Mouse (Mus musculus): ENCODE data around the gene Ccdc116. TPM values are rescaled to one million over a fixed set of nuclear protein-coding genes. Genes with fewer than 3 reads are reported as not detected.
A peak's percentile ranks its signal among the peaks of the same experiment; 100 is the strongest.

The Ccdc116 gene
- total and polyA plus RNA-seq, 3 experiments, result 4.4 to 9.7 (median 8.9) TPM

- peak; percentile 71; the same call in 1 of the 2 replicates for TF ChIP-seq GABPA (IDR thresholded peaks at IDR 0.05; ENCODE audit: insufficient replicate concordance, low read depth, low read length)
- peak; percentile 90 for TF ChIP-seq MYC (IDR thresholded peaks at IDR 0.05; ENCODE audit: low read depth, low read length)
- no peak for TF ChIP-seq CHD1 (IDR thresholded peaks at IDR 0.05; ENCODE audit: low read depth, low read length)
- 0 out of 2 replicates have a peak, but pooled peaks have one; percentile 11 for TF ChIP-seq EP300 (IDR thresholded peaks at IDR 0.05; ENCODE audit: low read length)
- peak; percentile 89 for TF ChIP-seq TCF12 (IDR thresholded peaks at IDR 0.05; ENCODE audit: low read depth, low read length)
- peak; percentile 49 for TF ChIP-seq NRF1 (IDR thresholded peaks at IDR 0.05; ENCODE audit: low read depth, low read length)
- TF ChIP-seq POLR2AphosphoS2 (IDR thresholded peaks at IDR 0.05; ENCODE audit: low read depth, low read length), result peak; percentile 91
- TF ChIP-seq KAT2A (IDR thresholded peaks at IDR 0.05; ENCODE audit: insufficient replicate concordance, low read length), result peak; percentile 97
- TF ChIP-seq HCFC1 (IDR thresholded peaks at IDR 0.05; ENCODE audit: low read depth, low read length), result peak; percentile 99
- peak; percentile 65 for TF ChIP-seq MXI1 (IDR thresholded peaks at IDR 0.05; ENCODE audit: low read depth, low read length)
Measured at GRCm38 (mm10) chr16:17110771-17111743, 36.0 kb downstream of the Ccdc116 start, which contains the start of gene Ppil2 (continued).

- peaks cover 15% of the 10 kb centered on the region for H3K79me2 ChIP-seq (replicated peaks; ENCODE audit: control insufficient read depth, extremely low read depth, insufficient read depth, poor library complexity, severe bottlenecking)
- H3K9ac ChIP-seq (ENCODE audit: insufficient read depth, low read depth), result no peak overlapping the region
- TF ChIP-seq ELF1 (IDR thresholded peaks at IDR 0.05; ENCODE audit: low read depth, low read length), result no peak
- no peak for TF ChIP-seq POLR2A (IDR thresholded peaks at IDR 0.05; ENCODE audit: low read depth, low read length)
- no peak for TF ChIP-seq KAT2A (IDR thresholded peaks at IDR 0.05; ENCODE audit: insufficient replicate concordance, low read length)
- no peak for TF ChIP-seq MAFK (IDR thresholded peaks at IDR 0.05; ENCODE audit: insufficient replicate concordance, low read length)
- no peak for TF ChIP-seq ZKSCAN1 (IDR thresholded peaks at IDR 0.05; ENCODE audit: borderline replicate concordance, low read depth, low read length)
- TF ChIP-seq ZMIZ1 (IDR thresholded peaks at IDR 0.05; ENCODE audit: low read depth, low read length), result no peak
- no peak for TF ChIP-seq NRF1 (IDR thresholded peaks at IDR 0.05; ENCODE audit: low read depth, low read length)
- TF ChIP-seq HCFC1 (IDR thresholded peaks at IDR 0.05; ENCODE audit: low read depth, low read length), result no peak
- no peak for TF ChIP-seq POLR2AphosphoS2 (IDR thresholded peaks at IDR 0.05; ENCODE audit: low read depth, low read length)
- TF ChIP-seq ZNF384 (IDR thresholded peaks at IDR 0.05; ENCODE audit: low read depth, low read length), result no peak
- no peak for TF ChIP-seq SMC3 (IDR thresholded peaks at IDR 0.05; ENCODE audit: low read depth, low read length)
- no peak for TF ChIP-seq RAD21 (IDR thresholded peaks at IDR 0.05; ENCODE audit: low read depth, low read length)
- TF ChIP-seq MEF2A (IDR thresholded peaks at IDR 0.05; ENCODE audit: borderline replicate concordance, low read depth, low read length), result no peak
- no peak for TF ChIP-seq USF1 (IDR thresholded peaks at IDR 0.05; ENCODE audit: low read depth, low read length)
- TF ChIP-seq USF2 (conservative IDR thresholded peaks at IDR 0.05; ENCODE audit: low read depth, low read length), result no peak
- no peak for TF ChIP-seq ZC3H11A (IDR thresholded peaks at IDR 0.05; ENCODE audit: low read depth, low read length)
- dilution Hi-C loops (cut with MboI; ENCODE audit: extremely low pct_ligation_motif_present, extremely low pct_unique_long_range_greater_than_20kb, low sequenced_read_pairs) (no loop called here), in situ Hi-C loops (cut with MboI; ENCODE audit: low pct_ligation_motif_present, low pct_unique_long_range_greater_than_20kb, low sequenced_read_pairs) (no loop called here)
- H3K27me3 ChIP-seq (replicated peaks), result no peaks in the 10 kb centered on the region
- no peak overlapping the region for H3K4me3 ChIP-seq (replicated peaks in 1 of 3; ENCODE audit: low read depth in 2 of 3, low read length in 2 of 3, poor library complexity in 1 of 3)
- no peak overlapping the region for H3K27ac ChIP-seq (ENCODE audit: insufficient read depth, low read depth)
- H3K4me2 ChIP-seq (ENCODE audit: insufficient read depth, low read depth, poor library complexity, severe bottlenecking), result no peak overlapping the region
- DNase-seq (ENCODE audit: extremely low read depth), result no peak
- peaks cover 58 to 89% of the 10 kb centered on the region in 2 experiments for H3K36me3 ChIP-seq (replicated peaks in 1 of 2; ENCODE audit: control insufficient read depth in 1 of 2, insufficient read depth in 1 of 2, low read length in 1 of 2)
- H3K4me1 ChIP-seq (ENCODE audit: control insufficient read depth in 1 of 2, insufficient read depth in 2 of 2), result peaks cover 2 to 6% of the 10 kb centered on the region in 2 experiments; a peak in 2 of 4 replicates
- H3K9me3 ChIP-seq (replicated peaks; ENCODE audit: low read length), result no peaks in the 10 kb centered on the region
Measured at GRCm38 (mm10) chr16:17104600-17104999, 42.4 kb downstream of the Ccdc116 start.
